Mouse (Mus musculus): Measurements from ENCODE around the gene Olfr248. TPM values are rescaled to one million over a fixed set of nuclear protein-coding genes. Genes with fewer than 3 reads are reported as not detected.

Gene Olfr248
- not detected in 2 replicates for polyA plus RNA-seq (2021; fragmentation: Nextera tagmentation)
- long read RNA-seq, experiment 1, result 0 reads
- long read RNA-seq, experiment 2, result 0 reads

DNA sequence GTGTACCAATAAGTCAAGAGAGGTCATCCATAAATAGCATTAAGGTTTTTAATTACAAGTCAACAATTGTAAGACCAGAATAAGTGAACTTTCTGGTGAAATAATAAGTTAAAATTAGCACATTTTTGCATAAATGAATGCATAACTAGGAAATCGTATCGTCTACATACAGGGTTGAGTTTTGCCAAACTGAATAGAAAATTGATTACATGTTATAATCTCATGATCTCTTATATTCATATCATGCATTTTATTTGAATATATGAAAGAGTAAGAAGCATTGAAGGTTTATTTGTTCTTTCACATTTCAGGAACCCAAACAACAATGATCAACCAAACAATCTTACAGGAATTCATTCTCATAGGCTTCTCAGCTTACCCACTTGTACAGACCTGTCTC lies at the start of gene Olfr248:
TSS of gene Olfr248 (plus strand) at position 301 of the 400 bp plus-strand sequence.

DNA sequence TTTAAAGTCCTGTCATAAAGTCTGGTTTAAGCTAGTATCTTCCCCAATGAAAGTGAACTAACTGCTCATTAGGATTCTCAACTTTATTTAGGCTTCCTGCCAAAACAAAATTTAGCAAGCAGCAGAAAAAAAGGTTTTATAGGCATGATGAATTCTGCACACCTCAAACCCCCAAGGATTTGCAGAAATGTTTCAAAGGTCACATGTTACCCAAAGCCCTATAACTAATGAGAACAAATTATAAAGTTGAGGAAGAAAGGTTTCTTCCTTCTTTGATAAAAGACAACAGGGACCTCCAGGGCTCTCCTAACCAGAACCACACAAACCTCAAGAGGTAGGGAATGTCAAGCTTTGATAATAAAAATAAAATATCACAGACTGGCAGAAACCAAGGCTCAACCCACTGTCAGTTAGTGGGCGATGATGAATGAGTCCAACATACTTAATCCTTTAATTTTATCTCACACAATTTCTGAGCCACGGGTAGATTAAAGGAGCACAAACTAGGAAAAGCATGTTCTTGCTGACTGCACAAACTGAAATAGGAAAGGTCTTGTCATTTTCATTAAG lies 25.9 kb upstream of the Olfr248 start, which contains the start of gene Olfr417:
TSS of gene Olfr417 (plus strand) at position 241 of the 570 bp plus-strand sequence.

DNA sequence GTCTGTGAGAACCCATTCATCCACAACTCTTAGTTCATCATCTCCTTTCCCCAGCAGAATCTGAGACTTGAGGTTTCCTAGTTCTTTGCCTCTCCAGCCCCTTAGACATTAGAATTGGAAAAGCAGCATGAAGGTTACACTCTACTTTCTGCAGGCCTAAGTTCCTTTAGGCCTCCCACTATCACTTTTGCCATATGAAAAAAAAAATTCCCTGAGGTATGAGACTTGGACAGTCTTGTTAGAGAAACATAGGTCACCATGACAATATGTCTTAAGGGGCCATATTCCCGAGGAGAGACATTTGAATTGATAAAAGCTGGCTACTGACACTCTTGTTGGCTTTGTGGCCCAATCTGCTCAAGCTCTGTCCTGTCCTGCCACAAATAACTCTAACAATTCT lies 32.9 kb downstream of the Olfr248 start, which contains the start of gene Olfr414:
TSS of gene Olfr414 (plus strand) at position 301 of the 400 bp plus-strand sequence.

Other genes with a start within 250 kb of the Olfr248 start
- not detected in 2 replicates for gene Olfr420, start 235.4 kb upstream of the Olfr248 start, polyA plus RNA-seq (2021; fragmentation: Nextera tagmentation)
- gene Spta1, start 218.3 kb upstream of the Olfr248 start, polyA plus RNA-seq (2021; fragmentation: Nextera tagmentation), result not detected in 2 replicates
- gene Olfr419, start 139.0 kb upstream of the Olfr248 start, polyA plus RNA-seq (2021; fragmentation: Nextera tagmentation), result not detected in 2 replicates
- gene Mptx1, start 60.5 kb upstream of the Olfr248 start, polyA plus RNA-seq (2021; fragmentation: Nextera tagmentation), result not detected in 2 replicates
- not detected in 2 replicates for gene Olfr417, start 25.9 kb upstream of the Olfr248 start, polyA plus RNA-seq (2021; fragmentation: Nextera tagmentation)
- gene Olfr414, start 33.0 kb downstream of the Olfr248 start, polyA plus RNA-seq (2021; fragmentation: Nextera tagmentation), result not detected in 2 replicates
- not detected in 2 replicates for gene Olfr220, start 51.0 kb downstream of the Olfr248 start, polyA plus RNA-seq (2021; fragmentation: Nextera tagmentation)
- gene Fmn2, start 110.8 kb downstream of the Olfr248 start, polyA plus RNA-seq (2021; fragmentation: Nextera tagmentation), result 8.4 and 8.6 TPM in 2 replicates